Mouse (Mus musculus): Measurements from ENCODE around the gene Idnk.
A peak's percentile ranks its signal among the peaks of the same experiment; 100 is the strongest.

DNA sequence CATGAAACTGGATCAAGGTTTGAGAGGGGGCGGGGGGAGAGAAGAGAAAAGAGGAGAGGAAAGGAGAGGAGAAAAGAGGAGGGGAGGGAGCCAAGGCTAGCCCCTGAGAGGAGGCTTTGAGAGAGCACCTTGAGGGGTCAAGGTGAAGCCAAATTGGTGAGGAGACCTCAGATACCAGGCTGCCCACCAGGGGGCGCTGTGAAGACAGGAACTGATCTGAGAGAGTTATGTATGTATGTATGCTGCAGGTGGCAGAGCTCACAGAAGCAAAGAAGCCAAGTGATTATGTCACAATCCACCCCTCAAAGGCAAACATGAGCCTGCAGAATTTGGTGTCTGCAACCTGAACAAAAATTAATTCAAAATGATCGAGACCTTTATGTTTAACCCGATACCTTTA is 31.0 kb downstream of the Idnk start:
- TF ChIP-seq CTCF (IDR thresholded peaks at IDR 0.05; ENCODE audit: low read depth), result peak; percentile 96
- TF ChIP-seq EP300 (IDR thresholded peaks at IDR 0.05; ENCODE audit: low read depth), result no peak
